8 mouse cellular contexts compared by ENCODE assay signal in genomic region chr10:53518599-53518913, GRCm38 (mm10).
DNase-seq lines count a peak whose midpoint lies in the region; ATAC-seq lines count a peak whose summit lies in the region.
"Had no signal": no experiment of that assay in that cellular context is flagged by ENCODE, and none has a peak within 500 bp of the region (broad histone marks: within the 10 kb centered on the region; RNA-seq: fewer than 3 reads in every experiment).

No protein-coding gene starts in this region.

- WGBS in lung, embryonic 16.5 days, result 52% methylated on average over 8 of the region's 8 CpGs
- WGBS in forebrain, embryonic 11.5 days, result 27% methylated on average over 8 of the region's 8 CpGs
- WGBS in hindbrain, embryonic 14.5 days, result 43% methylated on average over 8 of the region's 8 CpGs
- 51% methylated on average over 8 of the region's 8 CpGs for WGBS in stomach, embryonic 15.5 days

- peak; percentile 13; the same call in 1 of the 2 replicates for ATAC-seq in lung, embryonic 16.5 days (ENCODE audit: low read depth)
- no peak for ATAC-seq in forebrain, embryonic 11.5 days (replicated peaks; ENCODE audit: low FRiP score)
- 0 out of 2 replicates have a peak, but pooled peaks have one; percentile 35 for ATAC-seq in hindbrain, embryonic 14.5 days (ENCODE audit: low FRiP score)
- no peak for ATAC-seq in stomach, embryonic 15.5 days (ENCODE audit: insufficient read depth, low FRiP score, low read depth)

- H3K27ac ChIP-seq in lung, embryonic 16.5 days (ENCODE audit: low read length), result peak overlapping the region; percentile 76
- H3K27ac ChIP-seq in forebrain, embryonic 11.5 days (ENCODE audit: low read depth, low read length), result no peak overlapping the region
- H3K27ac ChIP-seq in hindbrain, embryonic 14.5 days, result peak overlapping the region; percentile 71
- H3K27ac ChIP-seq in stomach, embryonic 15.5 days, result peak overlapping the region; percentile 60
- H3K27ac ChIP-seq: left cerebral cortex, adult 2 months had no signal

- no peak for DNase-seq in lung, postnatal 25 days (ENCODE audit: low spot score)
- DNase-seq in forebrain, embryonic 11.5 days (ENCODE audit: low spot score), result no peak
- no peak for DNase-seq in hindbrain, embryonic 14.5 days (ENCODE audit: low spot score)
- DNase-seq in left cerebral cortex, adult 11 months (ENCODE audit: low spot score), result no peak
- no peak for DNase-seq in ovary, postnatal 36 days (ENCODE audit: low spot score)

- no peaks in the 10 kb centered on the region for H3K27me3 ChIP-seq in lung, embryonic 16.5 days (ENCODE audit: control insufficient read depth, insufficient read depth, low read depth, low read length)
- peaks cover 3% of the 10 kb centered on the region; the same call in 1 of the 2 replicates for H3K27me3 ChIP-seq in forebrain, embryonic 11.5 days (ENCODE audit: control insufficient read depth, insufficient read depth, low read length)
- no peaks in the 10 kb centered on the region for H3K27me3 ChIP-seq in hindbrain, embryonic 14.5 days (ENCODE audit: control insufficient read depth, insufficient read depth, low read length)
- H3K27me3 ChIP-seq in stomach, embryonic 15.5 days (replicated peaks), result no peaks in the 10 kb centered on the region

- H3K4me3 ChIP-seq in lung, embryonic 16.5 days (ENCODE audit: low read length), result no peak overlapping the region
- H3K4me3 ChIP-seq in forebrain, embryonic 11.5 days (ENCODE audit: low read depth, low read length), result no peak overlapping the region
- H3K4me3 ChIP-seq in hindbrain, embryonic 14.5 days (replicated peaks; ENCODE audit: low read length), result no peak overlapping the region
- no peak overlapping the region for H3K4me3 ChIP-seq in stomach, embryonic 15.5 days (replicated peaks)
- H3K4me3 ChIP-seq: left cerebral cortex, adult 2 months had no signal

- no peak overlapping the region for H3K4me2 ChIP-seq in lung, embryonic 16.5 days (ENCODE audit: low read depth, low read length)
- H3K4me2 ChIP-seq in forebrain, embryonic 11.5 days (ENCODE audit: low read depth, low read length, severe bottlenecking), result no peak overlapping the region
- no peak overlapping the region for H3K4me2 ChIP-seq in hindbrain, embryonic 14.5 days (replicated peaks)
- no peak overlapping the region for H3K4me2 ChIP-seq in stomach, embryonic 15.5 days

- no peaks in the 10 kb centered on the region for H3K36me3 ChIP-seq in lung, embryonic 16.5 days (ENCODE audit: control insufficient read depth, insufficient read depth, low read length)
- no peaks in the 10 kb centered on the region for H3K36me3 ChIP-seq in forebrain, embryonic 11.5 days (ENCODE audit: control insufficient read depth, insufficient read depth, low read length)
- no peaks in the 10 kb centered on the region for H3K36me3 ChIP-seq in hindbrain, embryonic 14.5 days (replicated peaks; ENCODE audit: control insufficient read depth, insufficient read depth)
- no peaks in the 10 kb centered on the region for H3K36me3 ChIP-seq in stomach, embryonic 15.5 days

- peaks cover 14% of the 10 kb centered on the region for H3K4me1 ChIP-seq in lung, embryonic 16.5 days (replicated peaks; ENCODE audit: control insufficient read depth, insufficient read depth, low read length)
- H3K4me1 ChIP-seq in forebrain, embryonic 11.5 days (replicated peaks; ENCODE audit: control insufficient read depth, insufficient read depth, low read length), result peaks cover 6% of the 10 kb centered on the region; the same call in 1 of the 2 replicates
- peaks cover 18% of the 10 kb centered on the region; the same call in 1 of the 2 replicates for H3K4me1 ChIP-seq in hindbrain, embryonic 14.5 days (replicated peaks; ENCODE audit: control insufficient read depth, insufficient read depth, low read length)
- peaks cover 6% of the 10 kb centered on the region; the same call in 1 of the 2 replicates for H3K4me1 ChIP-seq in stomach, embryonic 15.5 days

- no peaks in the 10 kb centered on the region for H3K9me3 ChIP-seq in lung, embryonic 16.5 days (ENCODE audit: control insufficient read depth, low read length)
- no peaks in the 10 kb centered on the region for H3K9me3 ChIP-seq in forebrain, embryonic 11.5 days (ENCODE audit: control insufficient read depth, low read length)
- H3K9me3 ChIP-seq in hindbrain, embryonic 14.5 days (ENCODE audit: control insufficient read depth, low read length), result no peaks in the 10 kb centered on the region
- H3K9me3 ChIP-seq in stomach, embryonic 15.5 days, result no peaks in the 10 kb centered on the region

- no peak overlapping the region for H3K9ac ChIP-seq in lung, embryonic 16.5 days (ENCODE audit: low read length)
- H3K9ac ChIP-seq in forebrain, embryonic 11.5 days (ENCODE audit: low read length), result peak overlapping the region; percentile 16; the same call in 1 of the 2 replicates
- no peak overlapping the region for H3K9ac ChIP-seq in hindbrain, embryonic 14.5 days
- no peak overlapping the region for H3K9ac ChIP-seq in stomach, embryonic 15.5 days

Comparison
In these comparisons a context has a peak if more than half of its experiments do, and no peak if none do; other contexts are left out.
1. ATAC-seq: peak in lung, embryonic 16.5 days (single experiment) and hindbrain, embryonic 14.5 days (single experiment); none in forebrain, embryonic 11.5 days (single experiment) and stomach, embryonic 15.5 days (single experiment).